Mouse (Mus musculus) 416B (cell line): Measurements from ENCODE around the gene C2.
"Not testable (repeated sequence)": the region's sequence is repeated elsewhere in the genome, so short reads cannot be mapped to it uniquely, and the experiment has no call there.

Source experiments
- DNase-seq: peaks from one replicate; pipeline ENCODE4 v3.0.0; 2011; ENCODE audit warnings: low read depth

The C2 gene

GRCm38 (mm10) chr17:34836155-34836855 is 61.8 kb downstream of the C2 start:
- DNase-seq: no peak

GRCm38 (mm10) chr17:34830776-34831175 is 67.3 kb downstream of the C2 start:
- not testable (repeated sequence) for DNase-seq

GRCm38 (mm10) chr17:34814818-34815370 is 83.2 kb downstream of the C2 start:
- DNase-seq: no peak

GRCm38 (mm10) chr17:34813747-34814146 is 84.3 kb downstream of the C2 start:
- DNase-seq: peak; percentile 28
